Mouse (Mus musculus) spleen, postnatal 14 days (tissue): ENCODE measurements at regions not wholly inside any gene's neighbourhood (a gene's known extent, or its start where the extent isn't known, plus 50 kb on each side); places are given as distances from the start of the nearest gene placed in this dataset.

Source experiments
- DNase-seq, 2 experiments: peaks; one replicate each; pipeline ENCODE4 v3.0.0; 2021 to 2022; ENCODE audit warnings: low spot score in 2 of 2

DNA sequence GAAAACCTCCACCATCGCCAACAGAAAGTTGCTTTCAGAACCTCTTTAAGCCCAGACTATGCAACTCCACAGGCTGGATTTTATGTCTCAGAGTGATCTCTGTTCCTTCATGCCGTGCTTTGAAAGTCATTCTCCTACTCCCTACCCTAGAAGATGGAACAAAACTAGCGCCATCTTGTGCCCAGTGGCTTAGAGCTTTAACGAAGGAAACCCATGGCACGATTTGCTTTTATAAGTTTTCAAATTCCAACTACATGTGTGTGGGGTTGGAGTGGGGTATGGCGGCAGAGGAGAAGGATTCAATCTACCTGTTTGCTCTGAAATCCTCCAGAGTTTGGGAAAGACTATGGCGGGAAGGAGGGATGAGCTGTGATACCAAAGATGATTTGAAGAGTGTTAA, 118.7 kb upstream of the Tmem45b start:
- DNase-seq, result no peak

DNA sequence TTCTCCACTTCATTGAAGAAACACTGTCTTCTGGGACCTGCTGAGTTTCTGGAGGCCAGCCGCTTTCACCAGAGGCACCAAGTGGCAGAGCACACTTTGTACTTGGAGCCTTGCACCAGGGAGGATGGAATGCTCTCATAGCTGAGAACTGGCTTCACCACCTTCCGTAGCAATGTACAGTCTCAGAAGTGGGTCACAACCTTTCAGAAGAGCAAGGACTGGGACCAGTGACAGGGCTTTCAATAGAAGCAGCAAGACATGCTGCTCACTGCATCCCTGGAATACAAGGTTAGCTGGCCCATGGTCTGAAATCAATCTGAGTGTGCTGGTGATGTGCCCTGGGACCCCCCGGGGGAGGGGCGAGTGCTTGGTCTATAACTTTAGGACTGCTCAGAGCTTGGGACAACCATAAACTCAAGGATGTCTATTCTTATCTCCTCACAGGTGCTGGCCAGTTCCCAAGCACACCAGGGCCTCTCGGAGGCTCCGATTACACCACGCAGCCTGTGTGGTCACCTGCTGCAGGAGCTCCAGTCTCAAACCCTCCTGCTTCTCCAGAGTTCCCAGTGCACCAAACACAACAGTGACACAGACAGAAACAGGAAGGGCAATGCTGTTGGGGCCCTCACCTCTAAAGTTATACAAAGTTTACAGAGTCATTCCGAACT, 114.4 kb upstream of the Tmem45b start:
- no peak for DNase-seq

- DNase-seq, result no peak
These were observed 112.8 kb upstream of the Tmem45b start for GRCm38 (mm10) chr9:31577066-31577465.

GRCm38 (mm10) chr9:31567029-31567428, 102.8 kb upstream of the Tmem45b start:
- DNase-seq, result no peak

DNA sequence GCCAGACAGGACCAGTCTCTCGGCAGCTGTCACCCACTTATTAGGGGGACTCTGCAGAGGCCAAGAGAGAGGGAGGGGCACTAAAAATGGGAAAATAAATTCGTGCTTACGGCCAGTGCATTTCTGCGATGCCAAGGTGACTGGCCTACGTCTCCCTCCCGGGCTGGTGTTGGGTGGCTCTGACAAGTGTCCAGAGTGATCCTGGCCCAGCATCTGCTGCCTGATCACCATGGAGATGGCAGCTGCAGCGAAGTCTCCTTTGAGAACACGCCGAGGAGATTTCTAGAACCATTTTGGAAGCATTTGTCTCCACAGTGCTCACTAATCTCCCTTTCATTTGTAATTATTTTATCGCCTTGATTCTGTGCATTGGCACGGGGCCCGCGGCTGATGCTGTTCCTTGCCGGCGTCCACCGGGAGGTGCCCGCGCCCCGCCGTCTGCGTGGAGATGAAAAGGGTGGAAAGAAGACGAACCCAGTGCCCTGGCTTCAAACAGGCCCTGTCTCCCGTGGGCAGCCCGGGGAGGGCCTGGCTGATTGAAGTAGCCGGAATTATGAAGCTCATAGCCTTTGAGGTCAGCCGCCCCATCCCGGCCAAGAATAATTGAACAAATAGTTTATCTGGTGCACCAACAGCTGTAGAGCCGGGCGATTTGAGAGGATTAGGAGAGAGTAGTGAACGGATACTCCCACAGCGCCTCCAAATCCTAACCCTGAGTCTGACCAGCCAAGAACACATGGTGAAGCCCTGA, 102.2 kb upstream of the Tmem45b start:
- DNase-seq, result no peak

DNA sequence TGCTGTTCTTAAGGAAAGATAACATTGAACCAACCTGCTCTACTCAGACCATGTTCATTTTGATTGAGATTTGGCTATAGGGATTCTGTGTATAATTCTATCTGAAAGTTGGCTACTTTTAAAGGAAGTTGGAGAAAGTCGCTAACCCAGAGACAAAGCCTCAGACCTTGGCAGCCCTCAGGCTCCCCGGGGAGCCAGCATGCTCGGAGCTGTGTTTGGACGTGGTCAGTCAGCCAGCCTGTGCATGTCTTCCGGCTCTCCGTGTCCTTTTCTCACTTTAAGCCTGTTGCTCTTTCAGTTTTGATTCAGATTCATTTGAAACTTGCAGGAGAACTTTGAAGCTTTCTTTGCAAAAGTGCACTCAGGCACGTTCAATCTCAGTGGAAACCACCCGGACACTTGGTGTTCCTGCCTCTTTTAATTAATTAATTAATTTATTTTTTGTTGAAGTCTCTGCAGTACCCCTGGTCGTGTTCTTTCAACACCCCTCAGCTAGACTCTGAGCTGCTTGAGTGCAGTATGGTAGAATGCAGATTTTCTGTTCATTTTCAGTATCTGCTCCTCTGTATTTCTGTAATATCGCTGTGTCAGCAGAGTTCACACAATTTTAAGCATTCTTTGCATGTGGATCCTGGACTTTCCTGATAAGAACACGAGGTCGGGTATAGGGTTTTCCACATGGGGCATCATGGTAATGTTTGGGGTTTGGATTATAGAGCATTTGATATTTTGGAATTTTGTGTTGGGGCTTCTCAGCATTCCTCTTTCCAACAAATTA, 100.9 kb upstream of the Tmem45b start:
- no peak for DNase-seq

DNA sequence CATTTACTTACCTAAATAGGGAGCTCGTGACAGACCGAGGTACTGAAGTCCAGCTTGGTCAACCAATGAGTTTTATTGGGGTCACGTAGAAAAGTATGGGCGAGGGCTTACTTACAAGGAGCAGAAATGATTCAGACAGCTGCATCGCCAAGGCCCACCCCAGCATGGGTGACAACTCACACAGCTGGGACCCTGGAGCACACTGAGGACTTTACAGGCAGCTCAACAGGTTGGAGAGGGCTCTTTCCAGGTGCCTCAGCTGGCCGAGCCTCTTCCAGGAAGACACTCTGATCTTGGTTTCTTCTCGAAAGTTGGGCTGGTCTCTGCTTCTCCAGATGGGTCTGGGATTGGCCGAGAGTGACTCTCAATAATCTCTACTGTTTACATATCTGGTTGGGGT, 99.3 kb upstream of the Tmem45b start:
- DNase-seq, result no peak

DNA sequence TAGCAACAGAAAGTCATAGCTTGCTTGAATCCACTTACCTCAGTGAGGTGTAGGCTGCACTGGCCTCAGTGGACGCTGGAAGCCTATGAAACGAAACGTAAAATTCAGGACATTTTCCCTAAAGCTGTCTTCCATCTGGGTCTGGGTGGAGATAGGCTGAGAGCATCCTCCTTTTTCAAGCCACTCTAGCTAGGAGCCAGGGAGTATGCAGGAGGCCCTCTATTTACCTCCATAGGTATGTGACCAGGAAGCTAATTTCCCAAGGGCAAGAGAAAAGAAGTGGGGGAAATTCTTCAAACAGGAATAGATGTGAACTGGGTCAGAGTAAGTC, 95.9 kb upstream of the Tmem45b start:
- DNase-seq, result no peak

GRCm38 (mm10) chr9:31559506-31560225, 95.4 kb upstream of the Tmem45b start:
- peak in 1 of 2 experiments; percentile 17 for DNase-seq

- DNase-seq, result no peak
These were observed 79.4 kb upstream of the Tmem45b start for GRCm38 (mm10) chr9:31543691-31544052.

GRCm38 (mm10) chr9:31542909-31543690, 78.8 kb upstream of the Tmem45b start:
- DNase-seq, result peak; percentile 38 to 62

DNA sequence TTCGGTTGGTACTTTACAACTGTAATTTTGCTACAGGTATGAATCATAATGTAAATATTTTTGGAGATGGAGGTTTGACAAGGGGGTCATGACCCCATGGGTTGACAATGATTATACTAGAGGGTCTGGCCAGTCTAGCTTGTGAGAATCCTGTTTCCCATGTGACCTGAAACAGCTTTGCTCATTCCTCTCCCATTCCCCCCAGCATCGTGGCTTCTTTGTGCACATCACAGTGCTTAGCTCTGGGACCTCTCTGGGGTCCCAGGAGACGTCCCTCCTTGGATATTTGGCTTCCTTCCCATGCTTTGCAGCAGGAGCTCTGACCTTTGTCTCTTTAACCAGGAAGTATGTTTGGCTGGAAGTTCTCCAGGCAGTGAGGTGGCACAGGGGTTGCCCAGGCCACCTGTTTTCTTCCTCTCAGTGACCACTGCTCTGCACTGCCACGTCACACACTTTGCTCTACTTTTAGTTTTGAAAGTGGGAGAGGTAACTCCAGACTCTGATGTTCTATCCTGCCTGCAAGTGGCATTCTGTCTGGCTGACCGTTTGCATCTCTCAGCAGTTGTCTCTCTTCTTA, 77.4 kb upstream of the Tmem45b start:
- no peak for DNase-seq

DNA sequence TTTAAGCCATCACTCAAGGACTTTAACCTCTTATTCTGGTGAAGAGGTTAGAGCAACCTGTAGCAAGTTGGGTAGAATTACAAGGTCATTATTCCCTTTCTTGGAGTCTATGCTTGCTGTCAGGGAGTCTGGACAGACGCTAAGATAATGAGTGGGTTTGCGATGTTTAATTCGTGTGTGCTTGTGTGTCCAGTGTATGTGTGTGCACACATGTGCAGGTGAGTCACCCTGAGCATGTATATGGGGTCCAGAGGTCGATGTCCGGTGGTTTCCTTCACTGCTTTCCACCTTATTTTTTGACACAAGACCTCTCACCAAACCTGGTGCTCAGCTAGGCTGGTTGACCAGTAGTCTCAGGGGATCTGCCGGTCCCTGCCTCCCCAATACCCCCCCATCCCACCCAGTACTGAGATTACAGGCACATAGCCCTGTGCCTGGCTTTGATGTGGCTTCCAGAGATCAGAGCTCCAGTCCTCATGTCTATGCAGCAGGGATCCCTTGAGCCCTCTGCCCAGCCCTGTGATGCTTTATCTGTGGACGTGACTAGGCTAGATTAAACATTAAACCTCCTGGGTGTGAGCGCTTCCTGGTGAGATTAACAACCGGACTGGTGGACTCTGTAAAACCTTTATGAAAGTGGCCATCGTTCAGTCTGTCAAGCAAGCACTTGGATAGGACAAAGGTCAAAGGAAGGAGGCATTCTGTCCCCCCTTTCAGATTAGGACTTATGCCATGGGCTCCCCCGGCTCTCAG, 74.4 kb upstream of the Tmem45b start:
- DNase-seq, result no peak

GRCm38 (mm10) chr9:31529021-31529420, 64.8 kb upstream of the Tmem45b start:
- no peak for DNase-seq

DNA sequence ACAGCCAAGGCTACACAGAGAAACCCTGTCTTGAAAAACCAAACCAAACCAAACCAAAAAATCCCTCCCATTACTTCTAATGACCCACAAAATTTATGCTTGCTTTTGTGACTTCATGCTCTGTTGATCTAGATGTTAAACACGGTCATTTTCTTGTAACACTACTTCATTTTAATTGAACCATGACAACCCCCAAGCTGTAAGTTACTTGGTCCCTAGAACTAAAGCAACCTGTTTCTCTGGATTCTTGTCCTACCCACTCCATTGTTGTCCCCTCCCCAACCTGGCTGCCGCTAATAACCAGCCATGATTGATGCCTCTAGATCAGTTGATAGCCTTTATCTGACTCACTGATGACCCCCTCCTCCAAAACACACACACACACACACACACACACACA, 63.0 kb upstream of the Tmem45b start:
- no peak for DNase-seq
